Mouse (Mus musculus): Measurements from ENCODE around the gene Ubac2. TPM values are rescaled to one million over a fixed set of nuclear protein-coding genes. Genes with fewer than 3 reads are reported as not detected.

Ubac2 gene
- polyA plus RNA-seq, 1 experiment from 2014 or later, result 67.5 TPM

DNA sequence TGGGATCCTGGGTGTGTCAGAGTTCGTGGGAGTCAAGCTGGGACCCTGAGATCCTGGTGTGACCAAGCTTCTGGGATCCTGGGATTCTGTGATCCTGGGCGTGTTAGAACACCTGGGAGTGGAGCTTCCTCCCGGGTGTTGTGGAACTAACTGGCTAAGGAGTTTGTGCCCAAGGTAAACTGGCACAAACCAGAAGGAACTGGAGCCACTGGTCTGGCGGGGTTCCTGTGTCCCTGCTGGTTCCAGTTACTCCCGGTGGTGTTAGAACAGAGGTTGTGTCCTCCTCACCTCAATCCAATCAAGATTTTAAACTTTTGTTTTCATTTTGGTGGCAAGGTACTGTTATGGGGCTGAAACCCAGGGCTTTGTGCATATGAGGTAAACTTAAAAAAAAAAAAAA lies 67.7 kb downstream of the Ubac2 start:
- 74% methylated on average over 5 of the region's 5 CpGs for WGBS
- H3K36me3 ChIP-seq (ENCODE audit: control insufficient read depth, insufficient read depth, low read length), result no peaks in the 10 kb centered on the region
- no peaks in the 10 kb centered on the region for H3K27me3 ChIP-seq (replicated peaks; ENCODE audit: control insufficient read depth, insufficient read depth, low read length)
- DNase-seq (ENCODE audit: low spot score), result peak; percentile 47
- H3K27ac ChIP-seq (ENCODE audit: low read depth), result no peak overlapping the region
- H3K9ac ChIP-seq (ENCODE audit: low read length), result no peak overlapping the region
- no peak overlapping the region for H3K4me2 ChIP-seq (ENCODE audit: low read length)
- H3K4me3 ChIP-seq (ENCODE audit: low read depth, low read length), result no peak overlapping the region
- H3K9me3 ChIP-seq (ENCODE audit: control insufficient read depth, low read length), result peaks cover 2% of the 10 kb centered on the region; the same call in 1 of the 2 replicates
- no peak for ATAC-seq (replicated peaks; ENCODE audit: low FRiP score, low TSS enrichment, low read depth)
- peaks cover 4% of the 10 kb centered on the region; the same call in 1 of the 2 replicates for H3K4me1 ChIP-seq (replicated peaks; ENCODE audit: control insufficient read depth, insufficient read depth, low read length)

GRCm38 (mm10) chr14:121946728-121947127 lies 68.3 kb downstream of the Ubac2 start:
- H3K9me3 ChIP-seq (ENCODE audit: control insufficient read depth, low read length), result peaks cover 2% of the 10 kb centered on the region; the same call in 1 of the 2 replicates
- no peak overlapping the region for H3K4me2 ChIP-seq (ENCODE audit: low read length)
- no peak overlapping the region for H3K4me3 ChIP-seq (ENCODE audit: low read depth, low read length)
- H3K36me3 ChIP-seq (ENCODE audit: control insufficient read depth, insufficient read depth, low read length), result no peaks in the 10 kb centered on the region
- H3K4me1 ChIP-seq (replicated peaks; ENCODE audit: control insufficient read depth, insufficient read depth, low read length), result peaks cover 4% of the 10 kb centered on the region; the same call in 1 of the 2 replicates
- H3K27ac ChIP-seq (ENCODE audit: low read depth), result no peak overlapping the region; the same call in 1 of the 2 replicates
- WGBS, result 47% methylated on average over 8 of the region's 8 CpGs
- peak; percentile 50 for DNase-seq (ENCODE audit: low spot score)
- no peak for ATAC-seq (replicated peaks; ENCODE audit: low FRiP score, low TSS enrichment, low read depth)
- H3K9ac ChIP-seq (ENCODE audit: low read length), result no peak overlapping the region
- no peaks in the 10 kb centered on the region for H3K27me3 ChIP-seq (replicated peaks; ENCODE audit: control insufficient read depth, insufficient read depth, low read length)

DNA sequence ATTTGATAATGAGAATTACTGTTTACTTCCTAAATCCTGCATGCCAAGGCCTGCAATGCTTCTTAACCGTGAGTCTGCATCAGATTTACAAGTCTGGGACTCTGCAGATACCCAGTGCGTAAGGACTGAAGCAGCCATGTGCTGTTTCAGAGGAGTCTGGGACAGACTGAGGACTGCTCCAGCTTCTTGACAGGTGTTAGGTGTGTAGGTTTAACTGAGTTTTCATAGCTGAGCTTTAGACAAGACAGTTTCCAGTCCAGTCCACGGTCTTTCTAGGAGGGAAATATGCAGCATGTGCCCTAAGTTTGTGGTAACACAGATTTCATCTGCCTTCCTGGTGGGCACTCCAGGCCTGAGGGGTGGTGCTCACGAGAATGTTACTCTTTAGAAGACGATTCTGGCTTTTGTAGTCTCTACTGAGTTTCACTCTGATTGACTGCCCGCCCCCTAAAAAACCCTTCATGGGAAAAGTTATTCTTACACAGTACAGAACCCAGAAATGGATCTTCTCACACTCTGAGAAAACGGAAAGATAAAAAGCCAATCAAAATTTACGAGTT lies 68.9 kb downstream of the Ubac2 start:
- Histone ChIP-seq H3K9ac (ENCODE audit: low read length) (no peak overlapping the region), H3K27ac (ENCODE audit: low read depth) (no peak overlapping the region; the same call in 1 of the 2 replicates), H3K4me3 (ENCODE audit: low read depth, low read length) (no peak overlapping the region), H3K27me3 (replicated peaks; ENCODE audit: control insufficient read depth, insufficient read depth, low read length) (no peaks in the 10 kb centered on the region), H3K4me2 (ENCODE audit: low read length) (no peak overlapping the region), H3K9me3 (ENCODE audit: control insufficient read depth, low read length) (peaks cover 2% of the 10 kb centered on the region; the same call in 1 of the 2 replicates), H3K36me3 (ENCODE audit: control insufficient read depth, insufficient read depth, low read length) (no peaks in the 10 kb centered on the region), H3K4me1 (replicated peaks; ENCODE audit: control insufficient read depth, insufficient read depth, low read length) (peaks cover 4% of the 10 kb centered on the region; the same call in 1 of the 2 replicates)
- WGBS, result 47% methylated on average over 8 of the region's 8 CpGs
- peak; percentile 52 for DNase-seq (ENCODE audit: low spot score)
- no peak for ATAC-seq (replicated peaks; ENCODE audit: low FRiP score, low TSS enrichment, low read depth)

DNA sequence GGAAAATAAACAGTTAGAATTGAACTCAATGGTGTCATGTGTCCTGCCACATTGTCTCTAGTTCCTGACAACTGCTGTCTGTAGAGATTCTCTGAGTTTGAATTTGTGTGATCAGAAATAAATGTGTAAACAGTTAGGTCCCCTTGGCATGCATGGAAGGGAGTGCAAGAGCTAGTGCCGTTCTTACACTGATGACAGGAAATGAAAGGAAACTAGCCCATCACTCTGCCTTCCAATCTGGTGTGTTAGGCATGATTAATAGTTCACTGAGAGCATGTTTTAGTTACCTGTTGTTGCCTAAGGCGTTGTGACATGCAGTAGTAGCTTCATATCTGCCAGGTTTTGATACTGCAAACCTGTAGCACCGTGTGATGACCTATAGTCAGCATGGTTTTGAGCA lies 69.5 kb downstream of the Ubac2 start:
- no peak overlapping the region for H3K4me2 ChIP-seq (ENCODE audit: low read length)

GRCm38 (mm10) chr14:121949436-121949835 lies 71.0 kb downstream of the Ubac2 start:
- 97% methylated on average over 3 of the region's 3 CpGs for WGBS
- no peak overlapping the region for H3K4me2 ChIP-seq (ENCODE audit: low read length)
- ATAC-seq (replicated peaks; ENCODE audit: low FRiP score, low TSS enrichment, low read depth) (no peak), DNase-seq (ENCODE audit: low spot score) (peak; percentile 33)
- no peaks in the 10 kb centered on the region for H3K9me3 ChIP-seq (ENCODE audit: control insufficient read depth, low read length)
- no peak overlapping the region for H3K9ac ChIP-seq (ENCODE audit: low read length)
- H3K27me3 ChIP-seq (replicated peaks; ENCODE audit: control insufficient read depth, insufficient read depth, low read length), result no peaks in the 10 kb centered on the region
- no peak overlapping the region for H3K4me3 ChIP-seq (ENCODE audit: low read depth, low read length)
- peaks cover 4% of the 10 kb centered on the region; the same call in 1 of the 2 replicates for H3K4me1 ChIP-seq (replicated peaks; ENCODE audit: control insufficient read depth, insufficient read depth, low read length)
- H3K27ac ChIP-seq (ENCODE audit: low read depth), result no peak overlapping the region
- 0 out of 2 replicates have a peak, but pooled peaks cover 4% of the 10 kb centered on the region for H3K36me3 ChIP-seq (ENCODE audit: control insufficient read depth, insufficient read depth, low read length)

More for the DNA sequence above, 69.5 kb downstream of the Ubac2 start:
- Histone ChIP-seq H3K9me3 (ENCODE audit: control insufficient read depth, low read length) (peaks cover 2% of the 10 kb centered on the region; the same call in 1 of the 2 replicates), H3K4me1 (replicated peaks; ENCODE audit: control insufficient read depth, insufficient read depth, low read length) (peaks cover 4% of the 10 kb centered on the region; the same call in 1 of the 2 replicates), H3K27ac (ENCODE audit: low read depth) (no peak overlapping the region), H3K36me3 (ENCODE audit: control insufficient read depth, insufficient read depth, low read length) (no peaks in the 10 kb centered on the region), H3K9ac (ENCODE audit: low read length) (no peak overlapping the region), H3K27me3 (replicated peaks; ENCODE audit: control insufficient read depth, insufficient read depth, low read length) (no peaks in the 10 kb centered on the region), H3K4me3 (ENCODE audit: low read depth, low read length) (no peak overlapping the region)
- peak; percentile 29 for DNase-seq (ENCODE audit: low spot score)
- 70% methylated on average over 3 of the region's 3 CpGs for WGBS
- ATAC-seq (replicated peaks; ENCODE audit: low FRiP score, low TSS enrichment, low read depth), result no peak

DNA sequence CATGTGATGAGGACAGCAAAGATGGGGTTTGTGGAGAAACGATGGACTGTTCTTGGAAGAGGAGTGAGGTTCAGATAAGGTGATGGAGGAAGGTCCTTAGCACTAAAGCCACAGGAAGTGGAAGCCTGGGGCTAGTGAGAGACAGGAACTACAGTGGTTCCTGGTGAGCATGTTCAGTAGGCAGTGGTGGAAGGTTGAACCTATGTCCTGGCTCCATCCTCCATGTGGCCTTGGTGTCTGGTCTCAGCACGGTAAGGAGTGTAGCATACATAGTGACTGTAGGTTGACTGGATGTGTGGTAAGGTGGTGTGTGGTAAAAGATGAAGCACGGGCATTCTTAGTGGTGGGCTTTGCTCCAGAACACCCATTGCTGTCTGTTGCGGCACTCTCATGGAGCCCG lies 71.5 kb downstream of the Ubac2 start:
- Histone ChIP-seq H3K4me1 (replicated peaks; ENCODE audit: control insufficient read depth, insufficient read depth, low read length) (peaks cover 4% of the 10 kb centered on the region; the same call in 1 of the 2 replicates), H3K9ac (ENCODE audit: low read length) (no peak overlapping the region), H3K36me3 (ENCODE audit: control insufficient read depth, insufficient read depth, low read length) (0 out of 2 replicates have a peak, but pooled peaks cover 7% of the 10 kb centered on the region), H3K4me3 (ENCODE audit: low read depth, low read length) (no peak overlapping the region), H3K27me3 (replicated peaks; ENCODE audit: control insufficient read depth, insufficient read depth, low read length) (no peaks in the 10 kb centered on the region), H3K27ac (ENCODE audit: low read depth) (no peak overlapping the region), H3K9me3 (ENCODE audit: control insufficient read depth, low read length) (no peaks in the 10 kb centered on the region), H3K4me2 (ENCODE audit: low read length) (no peak overlapping the region)
- ATAC-seq (replicated peaks; ENCODE audit: low FRiP score, low TSS enrichment, low read depth), result no peak
- peak; percentile 29 for DNase-seq (ENCODE audit: low spot score)
- WGBS, result 91% methylated on average over 5 of the region's 5 CpGs

- H3K27ac ChIP-seq (ENCODE audit: low read depth), result no peak overlapping the region
- H3K4me1 ChIP-seq (replicated peaks; ENCODE audit: control insufficient read depth, insufficient read depth, low read length), result peaks cover 4% of the 10 kb centered on the region; the same call in 1 of the 2 replicates
- peak; percentile 38 for DNase-seq (ENCODE audit: low spot score)
- no peak overlapping the region for H3K9ac ChIP-seq (ENCODE audit: low read length)
- ATAC-seq (replicated peaks; ENCODE audit: low FRiP score, low TSS enrichment, low read depth), result no peak
- no peaks in the 10 kb centered on the region for H3K27me3 ChIP-seq (replicated peaks; ENCODE audit: control insufficient read depth, insufficient read depth, low read length)
- 0 out of 2 replicates have a peak, but pooled peaks cover 9% of the 10 kb centered on the region for H3K36me3 ChIP-seq (ENCODE audit: control insufficient read depth, insufficient read depth, low read length)
- H3K4me2 ChIP-seq (ENCODE audit: low read length), result no peak overlapping the region
- H3K4me3 ChIP-seq (ENCODE audit: low read depth, low read length), result no peak overlapping the region
- WGBS, result 72% methylated on average over 2 of the region's 2 CpGs
- no peaks in the 10 kb centered on the region for H3K9me3 ChIP-seq (ENCODE audit: control insufficient read depth, low read length)
Observed at GRCm38 (mm10) chr14:121951399-121952045, 73.1 kb downstream of the Ubac2 start.

DNA sequence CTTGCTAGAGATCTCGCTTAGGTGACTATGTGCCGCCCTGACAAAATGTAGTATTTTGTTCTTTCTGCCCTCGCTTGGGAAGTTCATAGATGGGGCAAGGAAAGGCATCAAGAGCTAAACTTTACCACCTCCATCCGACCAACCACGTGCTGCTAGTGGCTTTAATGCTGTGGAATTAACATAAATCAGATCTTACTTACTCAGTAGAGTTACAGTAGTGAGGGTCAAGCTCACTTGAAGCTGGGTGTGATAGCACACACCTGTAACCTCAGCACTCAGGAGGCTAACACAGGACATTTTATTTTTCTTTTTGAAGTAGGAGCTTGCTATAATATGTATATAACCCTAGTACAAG lies 73.6 kb downstream of the Ubac2 start:
- Histone ChIP-seq H3K27me3 (replicated peaks; ENCODE audit: control insufficient read depth, insufficient read depth, low read length) (no peaks in the 10 kb centered on the region), H3K4me1 (replicated peaks; ENCODE audit: control insufficient read depth, insufficient read depth, low read length) (peaks cover 4% of the 10 kb centered on the region; the same call in 1 of the 2 replicates), H3K27ac (ENCODE audit: low read depth) (no peak overlapping the region), H3K9ac (ENCODE audit: low read length) (no peak overlapping the region), H3K36me3 (ENCODE audit: control insufficient read depth, insufficient read depth, low read length) (0 out of 2 replicates have a peak, but pooled peaks cover 9% of the 10 kb centered on the region), H3K4me2 (ENCODE audit: low read length) (no peak overlapping the region), H3K4me3 (ENCODE audit: low read depth, low read length) (no peak overlapping the region), H3K9me3 (ENCODE audit: control insufficient read depth, low read length) (no peaks in the 10 kb centered on the region)
- ATAC-seq (replicated peaks; ENCODE audit: low FRiP score, low TSS enrichment, low read depth), result no peak
- no peak for DNase-seq (ENCODE audit: low spot score)
- whole genome bisulfite sequencing, result 87% methylated on average over 5 of the region's 5 CpGs
